ENCODE assay signal across 20 mouse cellular contexts in genomic region chr8:117431554-117431953, GRCm38 (mm10).
A peak's percentile ranks its signal among the peaks of the same experiment; 100 is the strongest.
DNase-seq lines count a peak whose midpoint lies in the region; ATAC-seq lines count a peak whose summit lies in the region.
"Had no signal": no experiment of that assay in that cellular context is flagged by ENCODE, and none has a peak within 500 bp of the region (broad histone marks: within the 10 kb centered on the region; RNA-seq: fewer than 3 reads in every experiment).

No protein-coding gene starts in this region.

- no peak overlapping the region for H3K4me2 ChIP-seq in neural tube, embryonic 13.5 days
- H3K4me2 ChIP-seq: embryonic facial prominence, embryonic 12.5 days; forebrain, embryonic 13.5 days; forebrain, embryonic 15.5 days had no signal

- no peaks in the 10 kb centered on the region for H3K9me3 ChIP-seq in neural tube, embryonic 13.5 days
- H3K9me3 ChIP-seq: embryonic facial prominence, embryonic 10.5 days; embryonic facial prominence, embryonic 12.5 days; forebrain, embryonic 13.5 days; forebrain, embryonic 15.5 days had no signal

- no peak overlapping the region for H3K4me3 ChIP-seq in neural tube, embryonic 13.5 days
- H3K4me3 ChIP-seq: embryonic facial prominence, embryonic 10.5 days; embryonic facial prominence, embryonic 12.5 days; forebrain, embryonic 13.5 days; forebrain, embryonic 15.5 days had no signal

- H3K9ac ChIP-seq in neural tube, embryonic 13.5 days = 0 out of 2 replicates have a peak overlapping the region, but pooled peaks have one; percentile 13
- H3K9ac ChIP-seq: embryonic facial prominence, embryonic 12.5 days; forebrain, embryonic 13.5 days; forebrain, embryonic 15.5 days had no signal

- DNase-seq in frontal cortex, postnatal 25 days (ENCODE audit: low spot score in 2 of 2) = no peak
- no peak for DNase-seq in neural tube, embryonic 10.5 days (ENCODE audit: extremely low spot score, low spot score)
- peak; percentile 8 for DNase-seq in thymus, postnatal 0 days (ENCODE audit: low spot score)
- DNase-seq in thymus, postnatal 25 days = no peak
- DNase-seq in ovary, postnatal 14 days (ENCODE audit: low spot score) = no peak
- DNase-seq: adrenal gland, adult 2 months; adrenal gland, postnatal 10 days; adrenal gland, postnatal 25 days; B cell, adult 2 months; cerebellum, adult 11-12 months; cerebellum, adult 2 months; cerebellum, adult 9-10 months; cerebellum, postnatal 10 days had no signal

- no peaks in the 10 kb centered on the region for H3K27me3 ChIP-seq in neural tube, embryonic 13.5 days
- H3K27me3 ChIP-seq: embryonic facial prominence, embryonic 12.5 days; forebrain, embryonic 13.5 days; forebrain, embryonic 15.5 days had no signal

- H3K36me3 ChIP-seq in neural tube, embryonic 13.5 days = peaks cover 86% of the 10 kb centered on the region

- H3K27ac ChIP-seq in neural tube, embryonic 13.5 days (replicated peaks) = no peak overlapping the region
- H3K27ac ChIP-seq: embryonic facial prominence, embryonic 10.5 days; embryonic facial prominence, embryonic 12.5 days; forebrain, embryonic 13.5 days; forebrain, embryonic 15.5 days had no signal

- peak; percentile 53 for ATAC-seq in frontal cortex, adult (ENCODE audit: low TSS enrichment)
- ATAC-seq in neural tube, embryonic 13.5 days (ENCODE audit: low read depth) = no peak
- ATAC-seq: CD4-positive, CD25-positive, alpha-beta regulatory T cell, adult 4 months had no signal

- WGBS in neural tube, embryonic 13.5 days = 70% methylated on average over 3 of the region's 3 CpGs

- H3K4me1 ChIP-seq in neural tube, embryonic 13.5 days (replicated peaks) = 0 out of 2 replicates have a peak, but pooled peaks cover 13% of the 10 kb centered on the region
- H3K4me1 ChIP-seq: embryonic facial prominence, embryonic 12.5 days; forebrain, embryonic 15.5 days had no signal
